Mouse (Mus musculus) stomach, embryonic 14.5 days (tissue): Measurements from ENCODE around the gene Efcab8. TPM values are rescaled to one million over a fixed set of nuclear protein-coding genes. Genes with fewer than 3 reads are reported as not detected.

Experiments
- ATAC-seq: fragments of 200-750 bp; cut with Nextera tagmentation; 2 replicates; pipeline ENCODE4 v1.8.0; 2017; ENCODE audit warnings: low read depth, moderate TSS enrichment; ENCODE audit not compliant: insufficient number of reproducible peaks, insufficient read depth, low FRiP score
- H3K27ac ChIP-seq: fragments of 300-500 bp; sonication (generic); 2 replicates; pipeline ENCODE4 v1.5.1; 2014; ENCODE audit warnings: mild to moderate bottlenecking, low read length, moderate library complexity, mixed read lengths
- H3K27me3 ChIP-seq: fragments of 300-500 bp; sonication (generic); 2 replicates; pipeline ENCODE4 v1.6.1; 2014; ENCODE audit warnings: low read length, control low read depth, mixed read lengths; ENCODE audit not compliant: control insufficient read depth, insufficient read depth
- H3K36me3 ChIP-seq: fragments of 300-500 bp; sonication (generic); 2 replicates; pipeline ENCODE4 v1.6.1; 2014; ENCODE audit warnings: mild to moderate bottlenecking, control low read depth, low read length, moderate library complexity, mixed read lengths; ENCODE audit not compliant: control insufficient read depth, insufficient read depth
- H3K4me1 ChIP-seq: fragments of 300-500 bp; sonication (generic); 2 replicates; pipeline ENCODE4 v1.6.1; 2014; ENCODE audit warnings: low read length, control low read depth, mixed read lengths; ENCODE audit not compliant: control insufficient read depth, insufficient read depth
- H3K4me2 ChIP-seq: fragments of 300-500 bp; sonication (generic); replicated peaks from 2 replicates; pipeline ENCODE4 v1.6.1; 2014; ENCODE audit warnings: low read depth, low read length, control low read depth
- H3K4me3 ChIP-seq: fragments of 300-500 bp; sonication (generic); 2 replicates; pipeline ENCODE4 v1.5.1; 2014; ENCODE audit warnings: low read depth, low read length, control low read depth
- H3K9ac ChIP-seq: fragments of 300-500 bp; sonication (generic); replicated peaks from 2 replicates; pipeline ENCODE4 v1.6.1; 2014; ENCODE audit warnings: low read depth, mild to moderate bottlenecking, control low read depth, low read length, moderate library complexity, mixed read lengths
- H3K9me3 ChIP-seq: fragments of 300-500 bp; sonication (generic); 2 replicates; pipeline ENCODE4 v1.6.1; 2016; ENCODE audit warnings: low read depth, low read length, control low read depth; ENCODE audit not compliant: control insufficient read depth
- WGBS: fragments of 180-500 bp; shearing (Covaris S2); extraction: QIAGEN DNeasy Blood & Tissue Kit; methylation state at CpG from one replicate; pipeline ENCODE4 v1.1.7; 2014; 5-methylcytosine and 5-hydroxymethylcytosine counted together
- polyA plus RNA-seq: library from polyadenylated mRNA; unstranded; fragments of >200 nt; fragmentation: Nextera tagmentation; extraction: Ambion mirVana; gene quantifications from 2 replicates; pipeline ENCODE4 v1.2.1, GENCODE M21; 2014

The Efcab8 gene
- polyA plus RNA-seq, 1 experiment from 2014 or later, result 0.14 TPM

DNA sequence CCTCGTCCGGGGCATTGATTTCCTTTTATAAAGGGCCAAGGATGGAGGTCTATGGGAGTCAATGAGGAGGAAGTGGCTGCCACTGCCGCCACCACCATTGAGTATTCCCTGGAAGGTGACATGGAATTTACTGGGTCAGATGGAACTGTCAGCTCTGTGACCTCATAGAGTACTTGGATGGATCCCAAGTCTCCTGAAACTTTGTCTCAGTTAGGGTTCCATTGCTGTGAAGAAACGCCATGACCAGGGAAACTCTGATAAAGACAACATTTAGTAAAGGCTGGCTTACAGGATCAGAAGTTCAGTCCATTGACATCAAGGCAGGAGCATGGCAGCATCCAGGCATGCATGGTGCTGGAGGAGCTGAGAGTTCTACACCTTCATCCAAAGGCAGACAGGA, 91.3 kb downstream of the Efcab8 start, which contains the start of gene Sun5:
Gene Sun5 (minus strand): TSS at position 101 of the 400 bp plus-strand sequence.
- no peaks in the 10 kb centered on the region for H3K4me1 ChIP-seq
- WGBS, result 84% methylated on average over 4 of the region's 4 CpGs

DNA sequence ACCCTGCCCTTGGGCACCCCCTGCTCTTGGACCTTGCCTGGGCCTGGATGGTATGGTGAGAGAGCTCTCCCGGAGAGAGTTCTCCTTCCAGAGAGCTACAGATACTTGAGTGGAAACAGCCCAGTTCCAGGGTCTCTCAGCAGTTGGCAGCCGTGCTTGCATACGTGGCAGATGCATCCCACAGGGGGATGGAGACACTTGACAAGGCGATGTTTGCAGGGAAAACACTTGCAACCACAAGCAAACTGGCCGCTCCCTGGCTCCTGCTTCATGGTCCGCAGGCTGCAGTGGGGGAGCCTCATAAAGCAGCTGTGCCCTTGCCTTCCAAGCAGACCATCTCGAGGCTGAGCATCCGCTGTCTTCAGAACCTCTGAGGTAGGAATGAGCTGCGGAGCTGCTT, 95.0 kb downstream of the Efcab8 start, which contains the start of gene Bpifb2:
Gene Bpifb2 (plus strand): TSS at position 301 of the 400 bp plus-strand sequence.
- H3K9me3 ChIP-seq, result no peaks in the 10 kb centered on the region
- no peaks in the 10 kb centered on the region for H3K27me3 ChIP-seq
- no peak within 1 kb of the TSS for H3K4me3 ChIP-seq
- H3K36me3 ChIP-seq, result no peaks in the 10 kb centered on the region
- no peak for ATAC-seq
- H3K9ac ChIP-seq, result no peak within 1 kb of the TSS
- H3K4me1 ChIP-seq, result no peaks in the 10 kb centered on the region
- WGBS, result 60% methylated on average over 9 of the region's 9 CpGs
- no peak within 1 kb of the TSS for H3K27ac ChIP-seq
- H3K4me2 ChIP-seq, result no peak within 1 kb of the TSS

More for the DNA sequence above, 91.3 kb downstream of the Efcab8 start, which contains the start of gene Sun5:
- no peak within 1 kb of the TSS for H3K4me2 ChIP-seq
- H3K27me3 ChIP-seq, result no peaks in the 10 kb centered on the region
- H3K9ac ChIP-seq, result no peak within 1 kb of the TSS
- no peaks in the 10 kb centered on the region for H3K9me3 ChIP-seq
- no peak within 1 kb of the TSS for H3K4me3 ChIP-seq
- no peak within 1 kb of the TSS for H3K27ac ChIP-seq
- no peaks in the 10 kb centered on the region for H3K36me3 ChIP-seq
- ATAC-seq, result no peak

Other genes with a start within 250 kb of the Efcab8 start
- gene Nol4l, start 250.0 kb upstream of the Efcab8 start, polyA plus RNA-seq, result 14.6 and 17.7 TPM in 2 replicates
- gene Commd7, start 147.2 kb upstream of the Efcab8 start, polyA plus RNA-seq, result 70.2 and 70.4 TPM in 2 replicates
- 10.6 and 12.8 TPM in 2 replicates for gene Dnmt3b, start 130.5 kb upstream of the Efcab8 start, polyA plus RNA-seq
- 0.16 TPM in 1 of 2 replicates, not detected in the other for gene Dnmt3c, start 83.3 kb upstream of the Efcab8 start, polyA plus RNA-seq
- gene Mapre1, start 38.7 kb upstream of the Efcab8 start, polyA plus RNA-seq, result 243 and 263 TPM in 2 replicates
- not detected in 2 replicates for gene Sun5, start 91.2 kb downstream of the Efcab8 start, polyA plus RNA-seq
- not detected in 2 replicates for gene Bpifb2, start 95.1 kb downstream of the Efcab8 start, polyA plus RNA-seq
- not detected in 2 replicates for gene Bpifb6, start 120.5 kb downstream of the Efcab8 start, polyA plus RNA-seq
- gene Bpifb3, start 138.3 kb downstream of the Efcab8 start, polyA plus RNA-seq, result not detected in 2 replicates
- not detected in 2 replicates for gene Bpifb4, start 158.3 kb downstream of the Efcab8 start, polyA plus RNA-seq
- not detected in 2 replicates for gene Bpifa6, start 195.0 kb downstream of the Efcab8 start, polyA plus RNA-seq
- not detected in 2 replicates for gene Bpifa2, start 228.3 kb downstream of the Efcab8 start, polyA plus RNA-seq